Mouse (Mus musculus): ENCODE data around the gene Zar1. TPM values are rescaled to one million over a fixed set of nuclear protein-coding genes. Genes with fewer than 3 reads are reported as not detected.

The Zar1 gene
- polyA plus RNA-seq, 1 experiment from 2014 or later = not detected

- DNase-seq (ENCODE audit: low spot score) (peak; percentile 99), ATAC-seq (peak; percentile 97)
- Histone ChIP-seq H3K4me1 (ENCODE audit: insufficient read depth, low read depth, low read length) (no peaks in the 10 kb centered on the region), H3K27ac (ENCODE audit: low read length) (peak within 1 kb of the TSS; percentile 40; the same call in 1 of the 2 replicates), H3K36me3 (ENCODE audit: insufficient read depth, low read length) (no peaks in the 10 kb centered on the region; the same call in 1 of the 2 replicates), H3K9ac (replicated peaks; ENCODE audit: low read depth) (peak within 1 kb of the TSS; percentile 85), H3K4me3 (ENCODE audit: low read depth, low read length) (peak within 1 kb of the TSS; percentile 81), H3K9me3 (ENCODE audit: low read length) (no peaks in the 10 kb centered on the region), H3K27me3 (replicated peaks; ENCODE audit: insufficient read depth, low read length) (no peaks in the 10 kb centered on the region), H3K4me2 (replicated peaks; ENCODE audit: low read depth, low read length) (peak within 1 kb of the TSS; percentile 98)
- WGBS = under 1% methylated on average over 42 of the region's 42 CpGs
- no peak for TF ChIP-seq CTCF (IDR thresholded peaks at IDR 0.05)
- TF ChIP-seq EP300 (IDR thresholded peaks at IDR 0.05) = no peak
These were observed 21.5 kb downstream of the Zar1 start, which contains the start of gene Nfxl1 for GRCm38 (mm10) chr5:72559544-72560049. TSS of gene Nfxl1 (minus strand) at chr5:72559684.

GRCm38 (mm10) chr5:72558716-72559526, 22.1 kb downstream of the Zar1 start:
- Histone ChIP-seq H3K9me3 (ENCODE audit: low read length) (no peaks in the 10 kb centered on the region), H3K9ac (replicated peaks; ENCODE audit: low read depth) (peak overlapping the region; percentile 85), H3K4me2 (replicated peaks; ENCODE audit: low read depth, low read length) (peak overlapping the region; percentile 98), H3K4me3 (ENCODE audit: low read depth, low read length) (peak overlapping the region; percentile 81), H3K27ac (ENCODE audit: low read length) (no peak overlapping the region), H3K36me3 (ENCODE audit: insufficient read depth, low read length) (no peaks in the 10 kb centered on the region; the same call in 1 of the 2 replicates), H3K4me1 (ENCODE audit: insufficient read depth, low read depth, low read length) (no peaks in the 10 kb centered on the region), H3K27me3 (replicated peaks; ENCODE audit: insufficient read depth, low read length) (no peaks in the 10 kb centered on the region)
- under 1% methylated on average over 57 of the region's 57 CpGs for WGBS
- TF ChIP-seq EP300 (IDR thresholded peaks at IDR 0.05) = no peak
- TF ChIP-seq CTCF (IDR thresholded peaks at IDR 0.05) = no peak
- ATAC-seq (peak; percentile 55), DNase-seq (ENCODE audit: low spot score) (peak; percentile 16)

- no peaks in the 10 kb centered on the region; the same call in 1 of the 2 replicates for H3K36me3 ChIP-seq (ENCODE audit: insufficient read depth, low read length)
- DNase-seq (ENCODE audit: low spot score) (no peak), ATAC-seq (no peak)
- no peaks in the 10 kb centered on the region for H3K9me3 ChIP-seq (ENCODE audit: low read length)
- H3K27ac ChIP-seq (ENCODE audit: low read length) = no peak overlapping the region
- H3K9ac ChIP-seq (replicated peaks; ENCODE audit: low read depth) = no peak overlapping the region
- H3K4me2 ChIP-seq (replicated peaks; ENCODE audit: low read depth, low read length) = no peak overlapping the region
- no peaks in the 10 kb centered on the region for H3K27me3 ChIP-seq (replicated peaks; ENCODE audit: insufficient read depth, low read length)
- no peak overlapping the region for H3K4me3 ChIP-seq (ENCODE audit: low read depth, low read length)
- WGBS = 81% methylated on average over 3 of the region's 3 CpGs
- no peak for TF ChIP-seq CTCF (IDR thresholded peaks at IDR 0.05)
- no peak for TF ChIP-seq EP300 (IDR thresholded peaks at IDR 0.05)
- H3K4me1 ChIP-seq (ENCODE audit: insufficient read depth, low read depth, low read length) = no peaks in the 10 kb centered on the region
These were observed 24.8 kb downstream of the Zar1 start for GRCm38 (mm10) chr5:72556245-72556644.

GRCm38 (mm10) chr5:72551209-72551608, 29.8 kb downstream of the Zar1 start:
- no peak overlapping the region for H3K27ac ChIP-seq (ENCODE audit: low read length)
- no peaks in the 10 kb centered on the region for H3K27me3 ChIP-seq (replicated peaks; ENCODE audit: insufficient read depth, low read length)
- H3K36me3 ChIP-seq (ENCODE audit: insufficient read depth, low read length) = no peaks in the 10 kb centered on the region; the same call in 1 of the 2 replicates
- 91% methylated on average over 3 of the region's 3 CpGs for WGBS
- H3K4me3 ChIP-seq (ENCODE audit: low read depth, low read length) = no peak overlapping the region
- H3K4me2 ChIP-seq (replicated peaks; ENCODE audit: low read depth, low read length) = no peak overlapping the region
- ATAC-seq = no peak
- no peaks in the 10 kb centered on the region for H3K4me1 ChIP-seq (ENCODE audit: insufficient read depth, low read depth, low read length)
- no peak for TF ChIP-seq EP300 (IDR thresholded peaks at IDR 0.05)
- TF ChIP-seq CTCF (IDR thresholded peaks at IDR 0.05) = no peak
- no peak for DNase-seq (ENCODE audit: low spot score)
- no peak overlapping the region for H3K9ac ChIP-seq (replicated peaks; ENCODE audit: low read depth)
- no peaks in the 10 kb centered on the region for H3K9me3 ChIP-seq (ENCODE audit: low read length)

GRCm38 (mm10) chr5:72528896-72529295, 52.2 kb downstream of the Zar1 start:
- Histone ChIP-seq H3K36me3 (ENCODE audit: insufficient read depth, low read length) (peaks cover 18% of the 10 kb centered on the region; the same call in 1 of the 2 replicates), H3K4me1 (ENCODE audit: insufficient read depth, low read depth, low read length) (no peaks in the 10 kb centered on the region), H3K9me3 (ENCODE audit: low read length) (no peaks in the 10 kb centered on the region), H3K27ac (ENCODE audit: low read length) (no peak overlapping the region), H3K9ac (replicated peaks; ENCODE audit: low read depth) (no peak overlapping the region), H3K4me3 (ENCODE audit: low read depth, low read length) (no peak overlapping the region), H3K27me3 (replicated peaks; ENCODE audit: insufficient read depth, low read length) (no peaks in the 10 kb centered on the region), H3K4me2 (replicated peaks; ENCODE audit: low read depth, low read length) (no peak overlapping the region)
- no peak for ATAC-seq
- DNase-seq (ENCODE audit: low spot score) = no peak
- no peak for TF ChIP-seq EP300 (IDR thresholded peaks at IDR 0.05)
- no peak for TF ChIP-seq CTCF (IDR thresholded peaks at IDR 0.05)
- 92% methylated on average over 3 of the region's 3 CpGs for WGBS

Other genes with a start within 250 kb of the Zar1 start
- 0.85 and 1.1 TPM in 2 replicates for gene Corin, start 76.8 kb downstream of the Zar1 start, polyA plus RNA-seq (2015; fragmentation: Nextera tagmentation; extraction: Ambion mirVana)
- 9.3 and 9.5 TPM in 2 replicates for gene Nfxl1, start 21.6 kb downstream of the Zar1 start, polyA plus RNA-seq (2015; fragmentation: Nextera tagmentation; extraction: Ambion mirVana)
- 0.15 TPM in 1 of 2 replicates, not detected in the other for gene Gm5868, start 6.3 kb upstream of the Zar1 start, polyA plus RNA-seq (2015; fragmentation: Nextera tagmentation; extraction: Ambion mirVana)
- gene Cnga1, start 63.0 kb upstream of the Zar1 start, polyA plus RNA-seq (2015; fragmentation: Nextera tagmentation; extraction: Ambion mirVana) = 0.05 TPM in 1 of 2 replicates, not detected in the other
- 11.0 TPM in 2 replicates for gene Nipal1, start 66.5 kb upstream of the Zar1 start, polyA plus RNA-seq (2015; fragmentation: Nextera tagmentation; extraction: Ambion mirVana)
- gene Txk, start 171.5 kb upstream of the Zar1 start, polyA plus RNA-seq (2015; fragmentation: Nextera tagmentation; extraction: Ambion mirVana) = 0.19 and 0.32 TPM in 2 replicates